Mouse (Mus musculus) heart, adult 2 months (tissue): ENCODE results near the gene Tnfaip8l1. TPM values are rescaled to one million over a fixed set of nuclear protein-coding genes. Genes with fewer than 3 reads are reported as not detected.

Source experiments
- DNase-seq, 2 experiments: peaks; one replicate each; pipeline ENCODE4 v3.0.0; 2021
- H3K27ac ChIP-seq: fragments of 200-600 bp; 2 replicates; pipeline ENCODE4 v1.8.1; 2022
- H3K27me3 ChIP-seq: fragments of 200-500 bp; 2 replicates; pipeline ENCODE4 v1.6.1; 2012; ENCODE audit warnings: mild to moderate bottlenecking, low read length, inconsistent platforms, mixed read lengths; ENCODE audit not compliant: control insufficient read depth, insufficient read depth
- H3K36me3 ChIP-seq: fragments of 200-500 bp; 2 replicates; pipeline ENCODE4 v1.6.1; 2012; ENCODE audit warnings: low read length, inconsistent platforms; ENCODE audit not compliant: control insufficient read depth, insufficient read depth
- H3K4me1 ChIP-seq: fragments of 200-500 bp; 2 replicates; pipeline ENCODE4 v1.6.1; 2011; ENCODE audit warnings: low read length; ENCODE audit not compliant: control insufficient read depth, insufficient read depth
- H3K4me3 ChIP-seq: fragments of 200-600 bp; 2 replicates; pipeline ENCODE4 v1.8.1; 2022
- H3K79me2 ChIP-seq: fragments of 200-500 bp; replicated peaks from 2 replicates; pipeline ENCODE4 v1.6.1; 2012; ENCODE audit warnings: mild to moderate bottlenecking, inconsistent platforms, low read length, moderate library complexity, mixed read lengths; ENCODE audit not compliant: control insufficient read depth, insufficient read depth
- H3K9ac ChIP-seq: fragments of 200-500 bp; 2 replicates; pipeline ENCODE4 v1.6.1; 2012; ENCODE audit warnings: low read depth, mild to moderate bottlenecking, control low read depth, inconsistent platforms, low read length, mixed read lengths
- CTCF ChIP-seq: fragments of 200-600 bp; IDR thresholded peaks from 2 replicates; pipeline ENCODE4 v1.8.1; 2022; ENCODE audit warnings: antibody characterized with exemption, mild to moderate bottlenecking, moderate library complexity
- EP300 ChIP-seq: fragments of 200-500 bp; IDR thresholded peaks from 2 replicates; pipeline ENCODE4 v1.6.1; 2011; ENCODE audit warnings: low read depth, low read length, control low read depth; ENCODE audit not compliant: insufficient read depth
- POLR2A ChIP-seq: fragments of 200-500 bp; IDR thresholded peaks from 2 replicates; pipeline ENCODE4 v1.6.1; 2011; ENCODE audit warnings: mild to moderate bottlenecking, low read depth, low read length, control low read depth; ENCODE audit not compliant: insufficient read depth
- WGBS: fragments of 180-500 bp; shearing (Covaris S2); methylation state at CpG from one replicate; pipeline ENCODE4 v1.1.7; 2018; 5-methylcytosine and 5-hydroxymethylcytosine counted together
- intact Hi-C: fragments of 180-260 bp; cut with DNase I; formaldehyde crosslinking; loops from one replicate; pipeline ENCODE4 v1.15.1; 2025
- polyA plus RNA-seq: library from polyadenylated mRNA; depleted of rRNA; stranded (reverse); fragments of >200 nt; gene quantifications from 2 replicates; pipeline ENCODE4 v1.2.3, GENCODE M21; 2012
- total RNA-seq, 2 experiments: library from RNA; stranded (reverse); gene quantifications; 2 replicates each; pipeline ENCODE4 v1.2.3; 2021

The Tnfaip8l1 gene
- total and polyA plus RNA-seq, 3 experiments, result 1.1 to 3.6 (median 1.7) TPM

DNA sequence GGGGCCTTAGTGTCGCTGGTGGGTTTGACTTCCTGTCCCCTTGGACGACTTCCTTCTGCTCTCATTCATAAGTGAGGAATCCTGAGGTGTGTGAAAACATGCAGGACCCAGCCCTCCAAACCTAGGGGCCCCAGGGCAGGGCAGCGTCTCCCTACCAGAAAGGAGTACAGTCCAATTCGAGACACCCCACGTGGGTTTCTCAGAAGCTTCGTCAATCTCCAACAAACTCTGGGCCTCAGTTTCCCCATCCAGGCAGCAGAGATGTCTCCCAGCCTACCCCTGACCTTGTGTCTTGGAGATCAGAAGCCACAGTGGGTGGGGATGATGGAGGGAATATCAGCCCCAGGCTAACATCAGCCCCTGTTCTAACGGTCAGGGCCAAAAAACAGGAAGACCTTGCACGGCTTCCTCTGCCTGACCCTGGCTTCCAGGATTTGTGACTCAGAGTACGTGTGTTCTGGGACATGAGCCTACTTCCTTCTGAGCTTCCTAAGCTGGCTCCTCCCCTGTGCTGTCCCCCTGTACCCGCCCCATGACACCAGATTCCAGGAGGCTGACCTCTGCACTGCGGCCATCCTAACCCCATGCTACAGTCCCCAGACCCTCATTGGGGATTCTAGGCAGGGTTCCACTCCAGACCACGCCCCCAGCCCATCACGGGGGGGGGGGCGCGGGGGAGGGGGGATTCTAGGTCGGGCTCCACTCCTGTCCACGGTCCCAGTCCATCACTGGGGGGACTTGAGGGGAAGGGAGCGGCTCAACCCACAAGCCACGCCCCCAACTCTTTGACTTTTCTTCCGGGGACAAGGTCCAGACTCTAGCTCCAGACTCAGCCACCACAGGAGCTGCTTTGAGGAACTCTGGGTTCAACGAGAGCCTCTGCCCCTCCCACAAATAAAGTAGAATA lies 28.6 kb upstream of the Tnfaip8l1 start:
- Histone ChIP-seq H3K36me3 (no peaks in the 10 kb centered on the region), H3K27ac (peak overlapping the region; percentile 93), H3K79me2 (no peaks in the 10 kb centered on the region), H3K27me3 (no peaks in the 10 kb centered on the region), H3K4me3 (peak overlapping the region; percentile 48), H3K4me1 (peaks cover 22% of the 10 kb centered on the region), H3K9ac (peak overlapping the region; percentile 53)
- intact Hi-C loops, result loop anchor here (2.0 to 5.0 kb wide), 2 partner anchors 55 to 219 kb away; partner anchors contain the start of gene Hdgfl2
- TF ChIP-seq CTCF (no peak), POLR2A (peak; percentile 93), EP300 (peak; percentile 91)
- WGBS, result 12% methylated on average over 18 of the region's 21 CpGs
- DNase-seq, result peak; percentile 82 to 87

DNA sequence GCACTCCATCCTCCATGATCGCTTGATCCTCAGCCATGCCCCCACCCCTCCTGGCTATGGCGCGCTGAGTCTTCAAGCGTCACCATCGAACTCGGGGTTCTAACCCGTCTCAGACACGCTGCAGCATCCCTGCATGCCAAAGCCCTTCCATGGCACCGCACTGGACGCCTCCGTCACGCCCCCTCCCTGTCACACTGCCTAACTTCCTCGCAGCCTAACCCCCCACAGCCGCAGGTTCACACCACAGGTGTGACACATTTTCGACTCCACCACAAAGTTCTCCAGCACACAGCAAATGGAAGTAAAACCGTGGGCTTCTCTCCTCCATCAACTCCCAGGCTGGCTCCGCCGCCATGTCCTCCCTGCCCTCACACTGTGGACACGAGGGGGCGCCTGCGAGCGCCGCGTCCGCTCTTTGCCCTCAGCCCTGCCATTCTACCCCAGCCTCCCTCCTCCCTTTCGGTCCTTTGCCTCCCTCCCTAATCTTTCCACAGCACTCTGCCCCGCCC lies 27.8 kb upstream of the Tnfaip8l1 start:
- Histone ChIP-seq H3K27me3 (no peaks in the 10 kb centered on the region), H3K9ac (peak overlapping the region; percentile 32), H3K27ac (peak overlapping the region; percentile 93), H3K4me1 (peaks cover 22% of the 10 kb centered on the region), H3K36me3 (no peaks in the 10 kb centered on the region), H3K79me2 (no peaks in the 10 kb centered on the region), H3K4me3 (peak overlapping the region; percentile 48)
- 3% methylated on average over 27 of the region's 27 CpGs for WGBS
- peak; percentile 80 to 86 for DNase-seq
- TF ChIP-seq EP300 (no peak), CTCF (peak; percentile 95; the same call in 1 of the 2 replicates), POLR2A (no peak)
- intact Hi-C loops, result loop anchor here (5.0 kb wide), 1 partner anchor 218 kb away; no protein-coding TSS in a partner anchor

DNA sequence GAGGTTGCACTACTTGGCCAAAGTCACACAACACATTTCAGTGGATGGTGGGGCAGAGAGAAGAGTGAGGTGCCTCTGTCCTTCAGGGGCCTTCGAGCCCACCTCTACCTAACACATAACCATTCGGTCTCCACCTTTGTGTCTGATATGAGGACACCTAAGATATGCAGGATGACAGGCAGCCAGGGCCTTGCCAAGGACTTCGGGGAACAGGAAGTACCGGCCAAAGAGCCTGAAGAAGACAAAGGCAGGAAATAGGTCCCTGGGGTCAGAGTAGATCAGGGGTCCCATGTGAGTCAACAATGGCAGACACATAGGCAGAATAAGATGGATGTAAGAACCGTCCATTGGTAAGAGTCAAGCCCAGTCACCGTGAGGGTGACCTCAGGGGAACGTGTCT lies 25.7 kb upstream of the Tnfaip8l1 start:
- DNase-seq, result no peak
- TF ChIP-seq EP300, result 0 out of 2 replicates have a peak, but pooled peaks have one; percentile 48
- TF ChIP-seq CTCF, result no peak
- 54% methylated on average over 7 of the region's 7 CpGs for WGBS
- H3K27me3 ChIP-seq, result no peaks in the 10 kb centered on the region
- intact Hi-C loops, result no loop called here
- H3K4me3 ChIP-seq, result no peak overlapping the region
- peak overlapping the region; percentile 93 for H3K27ac ChIP-seq
- peaks cover 22% of the 10 kb centered on the region for H3K4me1 ChIP-seq
- H3K36me3 ChIP-seq, result no peaks in the 10 kb centered on the region
- H3K79me2 ChIP-seq, result no peaks in the 10 kb centered on the region
- no peak overlapping the region for H3K9ac ChIP-seq

DNA sequence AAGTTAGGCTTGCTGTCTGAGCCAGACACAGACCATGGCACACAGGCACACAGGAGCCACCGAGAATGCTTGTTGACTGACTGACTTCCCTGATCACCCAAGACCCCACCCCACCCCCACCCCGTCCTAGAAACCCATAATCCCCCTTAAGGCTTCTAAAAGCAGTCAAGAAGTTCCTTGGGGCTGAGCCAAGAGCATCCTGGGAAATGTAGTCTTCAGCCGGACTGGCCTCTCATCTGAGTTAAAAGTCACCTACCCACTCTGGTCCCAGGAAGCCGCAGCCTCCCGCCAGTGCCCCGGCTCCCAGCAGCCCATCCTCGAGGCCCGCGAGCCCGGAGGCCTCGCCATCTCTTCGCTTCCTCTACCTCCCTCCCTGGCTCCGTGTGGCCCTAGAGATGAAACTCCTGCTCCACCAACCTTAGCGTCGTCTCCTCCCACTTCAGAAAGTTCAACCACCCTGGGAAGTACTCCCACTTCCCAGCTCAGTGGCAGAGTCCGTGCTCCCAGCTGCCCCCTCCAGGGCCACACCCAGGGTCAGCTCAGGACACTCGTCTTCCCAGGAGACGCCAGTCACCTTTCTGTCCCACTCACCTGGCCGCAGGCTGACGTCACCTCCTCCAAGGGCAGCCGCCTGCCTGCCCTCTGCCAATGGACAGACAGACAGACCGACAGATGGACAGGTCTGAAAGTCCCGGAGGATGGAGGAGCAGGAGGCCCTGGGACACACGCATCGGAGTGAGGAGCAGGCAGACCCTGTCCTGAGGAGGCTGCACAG lies 24.3 kb upstream of the Tnfaip8l1 start:
- H3K4me1 ChIP-seq, result peaks cover 21% of the 10 kb centered on the region
- no peaks in the 10 kb centered on the region for H3K27me3 ChIP-seq
- H3K27ac ChIP-seq, result peak overlapping the region; percentile 93
- no peak overlapping the region for H3K4me3 ChIP-seq
- no peak for DNase-seq
- intact Hi-C loops, result no loop called here
- no peak overlapping the region; the same call in 1 of the 2 replicates for H3K9ac ChIP-seq
- H3K36me3 ChIP-seq, result no peaks in the 10 kb centered on the region
- no peak for TF ChIP-seq CTCF
- no peak for TF ChIP-seq EP300
- no peak for TF ChIP-seq POLR2A
- WGBS, result 35% methylated on average over 25 of the region's 25 CpGs
- no peaks in the 10 kb centered on the region for H3K79me2 ChIP-seq

DNA sequence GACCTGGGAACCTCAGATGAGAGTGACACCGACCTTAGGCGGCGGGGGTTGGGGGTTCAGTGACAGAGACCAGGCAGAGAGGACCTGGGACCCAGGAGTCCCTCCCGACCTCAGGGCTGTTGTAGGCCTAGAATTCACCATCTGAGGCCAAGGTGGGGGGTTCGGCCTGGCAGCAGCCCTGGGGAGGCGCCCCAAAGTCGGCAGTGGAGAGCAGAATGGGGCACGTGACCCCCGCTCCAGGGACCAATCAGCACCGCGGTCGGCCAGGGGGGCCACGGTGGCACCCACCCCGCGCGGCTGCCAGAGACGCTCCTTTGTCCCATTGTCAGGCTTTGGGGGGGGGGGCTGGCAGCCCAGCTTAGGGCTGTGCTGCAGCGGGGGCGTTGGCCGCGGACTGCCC lies 22.9 kb upstream of the Tnfaip8l1 start:
- intact Hi-C loops, result no loop called here
- H3K4me3 ChIP-seq, result peak overlapping the region; percentile 58
- H3K27ac ChIP-seq, result no peak overlapping the region
- peak overlapping the region; percentile 65 for H3K9ac ChIP-seq
- H3K4me1 ChIP-seq, result peaks cover 18% of the 10 kb centered on the region
- WGBS, result 28% methylated on average over 17 of the region's 21 CpGs
- DNase-seq, result no peak
- no peaks in the 10 kb centered on the region for H3K79me2 ChIP-seq
- TF ChIP-seq EP300, result no peak
- no peak for TF ChIP-seq CTCF
- no peak for TF ChIP-seq POLR2A
- H3K36me3 ChIP-seq, result no peaks in the 10 kb centered on the region
- no peaks in the 10 kb centered on the region for H3K27me3 ChIP-seq
